Mouse (Mus musculus) T-helper 17 cell (primary cell): Measurements from ENCODE around the gene Crat.

Experiments used
- in situ Hi-C, 2 experiments: fragments of 300-600 bp; cut with MboI, MseI; formaldehyde crosslinking; loops; 1 replicate in 1 of 2; 2 replicates in 1 of 2; pipeline ENCODE4 v1.15.1; 2025; ENCODE audit warnings: high pct_unique_total_duplicates in 2 of 2

Gene Crat

DNA sequence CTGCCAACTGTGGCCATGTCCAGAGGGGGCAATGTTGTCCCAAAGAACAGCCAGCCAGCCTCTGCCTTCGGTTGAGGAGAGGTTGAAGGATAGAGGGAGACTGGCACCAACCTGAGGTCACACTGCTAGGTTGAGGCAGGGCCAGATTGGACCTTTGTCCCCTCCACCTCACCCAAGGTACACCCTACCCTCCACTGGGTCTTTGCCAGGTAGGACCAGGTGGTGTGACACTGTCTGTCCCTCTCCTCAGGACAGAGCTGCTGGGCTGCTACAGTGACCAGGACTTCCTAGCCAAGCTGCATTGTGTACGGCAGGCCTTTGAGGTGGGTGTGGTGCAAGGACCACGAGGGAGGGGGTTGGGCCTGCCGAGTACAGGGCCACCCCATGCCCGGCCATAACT, 37.9 kb downstream of the Crat start:
- in situ Hi-C loops: no loop called here

GRCm38 (mm10) chr2:30375893-30376292, 39.7 kb downstream of the Crat start:
- in situ Hi-C loops: no loop called here

- in situ Hi-C loops: no loop called here
Measured at GRCm38 (mm10) chr2:30372726-30373125, 42.9 kb downstream of the Crat start.

GRCm38 (mm10) chr2:30371544-30371943, 44.1 kb downstream of the Crat start:
- in situ Hi-C loops: no loop called here

DNA sequence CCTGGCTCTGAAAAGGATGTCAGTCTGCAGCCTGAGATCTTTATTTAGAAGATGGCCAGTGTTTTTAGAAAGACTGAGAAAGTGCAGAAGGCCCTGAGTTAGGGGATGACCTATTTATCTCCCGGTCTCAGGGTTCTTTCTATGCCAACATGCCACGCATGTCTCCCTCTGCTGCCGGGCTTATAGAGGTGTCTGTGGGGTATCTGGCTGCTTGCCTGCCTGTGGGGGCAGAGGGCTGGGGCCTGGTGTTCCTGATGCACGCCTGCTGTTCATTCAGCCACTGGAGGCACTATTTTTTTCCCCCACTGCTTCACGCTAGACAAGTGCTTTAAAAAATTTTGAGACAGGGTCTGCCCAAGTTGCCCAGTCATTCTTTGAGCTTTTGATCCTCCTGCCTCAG, 49.4 kb downstream of the Crat start:
- in situ Hi-C loops: no loop called here

DNA sequence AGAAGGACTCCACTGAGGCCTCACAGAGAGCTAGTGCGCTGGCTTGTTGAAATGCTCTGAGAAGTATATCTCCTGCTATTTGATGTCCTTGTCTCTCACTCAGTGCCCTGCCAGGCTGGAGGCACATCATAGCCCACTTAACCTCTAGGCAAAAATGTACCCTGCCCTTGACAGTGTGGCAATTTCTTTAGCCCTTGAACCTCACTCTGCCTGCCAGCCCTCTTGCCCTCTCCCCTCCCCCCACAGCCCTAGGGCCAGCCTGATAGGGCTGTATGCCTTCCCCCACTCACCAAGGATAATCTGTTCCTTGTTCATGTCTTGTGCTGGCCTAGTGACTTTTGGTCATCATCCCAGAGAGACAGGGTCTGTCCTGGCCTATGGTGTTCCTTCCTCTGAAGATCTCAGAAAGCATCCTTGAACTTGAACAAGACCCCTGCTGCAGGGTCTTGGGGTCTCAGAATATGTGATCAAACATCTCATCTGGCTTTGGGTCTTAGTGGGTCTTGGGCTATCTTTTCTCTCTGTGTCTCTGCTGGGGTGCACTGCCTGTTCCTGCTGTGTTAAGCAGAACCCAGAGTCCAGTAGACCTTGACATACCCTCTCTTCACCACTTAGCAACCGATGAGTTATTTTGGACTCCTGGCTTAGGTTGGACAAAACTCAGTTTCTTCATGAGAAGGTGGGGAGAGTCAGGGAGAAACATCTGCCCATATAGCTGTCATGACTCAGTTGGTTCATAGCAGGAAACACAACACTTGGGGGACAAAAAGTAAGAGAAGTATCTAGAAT, 50.1 kb downstream of the Crat start:
- in situ Hi-C loops: no loop called here

DNA sequence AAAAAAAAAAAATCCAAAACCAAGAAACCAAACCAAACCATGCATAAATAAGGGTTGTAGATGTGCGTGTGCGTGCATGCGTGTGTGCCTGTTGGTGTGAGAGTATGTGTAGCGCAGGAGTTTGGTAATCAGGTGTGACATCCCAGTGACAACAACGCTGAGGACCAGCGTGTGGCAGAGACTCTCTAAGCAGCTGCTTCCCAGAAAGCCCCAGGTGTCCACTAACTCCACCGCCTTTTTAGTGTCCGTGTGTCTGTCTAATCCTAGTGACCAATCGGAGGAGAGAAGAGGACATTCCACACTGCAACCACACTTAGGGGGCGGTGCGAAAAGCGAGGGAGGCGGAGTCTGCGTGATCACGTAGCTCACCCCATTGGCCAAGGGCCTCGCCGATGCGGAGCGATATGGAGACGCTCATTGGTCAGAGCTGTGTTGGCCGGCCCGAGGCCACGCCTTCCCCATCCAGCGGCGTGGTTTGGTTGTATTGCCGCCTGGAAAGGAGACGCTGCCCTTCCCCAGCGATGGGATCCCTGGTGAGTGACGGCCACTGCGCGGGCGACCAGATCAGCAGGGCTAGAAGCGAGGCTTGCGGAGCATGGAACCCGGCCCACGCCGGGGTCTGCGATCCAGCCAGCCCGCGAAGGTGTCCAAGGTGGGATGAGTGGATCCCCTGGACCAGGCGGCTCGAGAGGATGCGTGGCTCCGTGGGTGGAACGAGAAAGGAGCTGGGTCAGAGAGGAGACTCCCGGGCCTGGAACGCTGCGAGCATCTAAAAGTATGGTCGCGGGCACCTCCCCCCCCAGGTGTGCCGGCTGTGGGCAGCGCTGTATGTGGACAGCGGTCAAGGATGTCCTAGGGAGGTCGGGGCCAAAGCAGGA, 51.6 kb downstream of the Crat start, which contains the start of gene Miga2:
Miga2 (plus strand) TSS at position 461 of the 878 bp plus-strand sequence.
- in situ Hi-C loops: no loop called here

DNA sequence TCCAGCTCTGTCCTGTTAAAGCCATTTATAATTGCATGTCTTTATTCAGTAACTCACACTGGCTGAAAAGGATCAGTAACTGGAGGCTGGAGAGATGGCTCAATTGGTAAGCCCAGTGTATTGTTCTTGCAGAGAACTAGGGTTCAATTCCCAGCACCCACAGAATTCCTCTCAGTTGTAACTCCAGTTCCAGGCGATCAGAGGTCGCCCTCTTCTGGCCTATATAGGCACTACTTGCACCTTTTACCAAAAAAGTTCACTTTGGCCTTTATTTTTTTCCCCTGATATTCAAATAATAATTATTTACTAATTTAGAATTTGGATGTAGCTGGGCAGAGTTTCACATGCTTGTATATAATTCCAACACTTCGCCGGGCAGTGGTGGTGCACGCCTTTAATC, 52.7 kb downstream of the Crat start:
- in situ Hi-C loops: no loop called here

DNA sequence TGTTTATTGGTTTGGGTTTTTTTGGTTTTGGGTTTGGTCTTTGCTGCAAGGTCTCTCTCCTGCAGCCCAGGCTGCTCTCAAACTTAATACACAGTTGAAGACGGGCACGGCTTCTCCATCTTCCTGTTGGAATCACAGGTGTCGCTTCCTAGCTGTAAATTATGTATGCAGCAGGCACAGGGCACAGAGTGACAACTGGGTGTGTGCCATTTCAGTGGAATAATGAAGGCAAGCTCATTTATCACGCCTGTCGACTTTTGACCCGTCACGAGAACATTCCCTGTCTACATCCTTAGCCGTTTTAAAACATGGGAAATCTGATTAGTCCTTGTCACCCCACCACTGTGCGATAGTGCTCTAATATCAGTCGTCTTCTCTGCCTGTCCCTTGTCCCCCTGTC, 55.0 kb downstream of the Crat start:
- in situ Hi-C loops: no loop called here

DNA sequence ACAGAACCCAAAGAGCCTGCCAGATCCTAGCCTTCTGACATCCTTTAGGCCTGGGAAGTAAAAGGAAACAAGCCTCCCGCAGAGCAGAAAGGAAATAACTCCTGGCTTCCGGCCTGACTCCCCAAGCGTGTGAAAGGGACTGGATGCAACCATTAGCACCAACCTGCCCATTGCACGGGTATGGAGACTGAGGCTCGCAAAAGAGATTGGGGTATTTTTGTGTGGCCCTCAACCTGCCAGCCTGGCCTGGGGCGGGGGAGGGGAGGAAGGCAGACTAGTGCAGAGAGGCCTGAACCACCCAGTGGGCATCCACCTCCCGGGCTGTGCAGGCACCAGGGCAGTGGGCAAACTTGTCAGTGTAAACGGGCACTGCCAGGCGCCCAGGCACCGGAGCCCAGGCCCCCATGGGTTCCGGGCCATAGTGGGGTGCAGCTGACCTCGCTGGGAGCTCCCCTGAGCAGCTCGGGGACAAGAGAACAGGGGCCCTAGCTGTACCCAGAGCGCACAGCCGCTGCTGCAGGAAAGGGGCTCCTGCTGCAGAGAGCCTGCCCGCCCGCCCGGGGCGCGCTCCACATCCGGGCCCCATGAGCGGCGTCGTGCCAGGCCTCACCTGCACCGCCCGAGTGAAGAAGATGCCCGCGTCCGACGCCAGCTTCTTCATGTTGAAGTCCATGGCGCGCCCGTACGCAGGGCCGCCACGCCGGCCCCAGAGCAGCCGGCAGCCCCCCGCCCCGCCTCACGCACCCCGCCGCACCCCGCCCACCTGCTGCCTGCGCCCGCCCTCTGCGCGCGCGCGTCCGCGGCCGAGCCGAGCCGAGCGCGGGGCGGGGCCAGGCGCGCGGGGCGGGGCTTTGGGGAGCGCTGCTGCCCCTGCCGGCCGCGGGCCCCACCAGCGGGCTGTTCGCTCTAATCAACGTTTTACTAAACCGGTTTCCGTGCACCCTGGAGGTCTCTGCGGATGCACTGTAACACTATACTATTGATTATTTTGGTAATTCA, 56.8 kb downstream of the Crat start, which contains the start of gene Sh3glb2:
Sh3glb2 (minus strand) TSS at position 805 of the 999 bp plus-strand sequence.
- in situ Hi-C loops: no loop called here

DNA sequence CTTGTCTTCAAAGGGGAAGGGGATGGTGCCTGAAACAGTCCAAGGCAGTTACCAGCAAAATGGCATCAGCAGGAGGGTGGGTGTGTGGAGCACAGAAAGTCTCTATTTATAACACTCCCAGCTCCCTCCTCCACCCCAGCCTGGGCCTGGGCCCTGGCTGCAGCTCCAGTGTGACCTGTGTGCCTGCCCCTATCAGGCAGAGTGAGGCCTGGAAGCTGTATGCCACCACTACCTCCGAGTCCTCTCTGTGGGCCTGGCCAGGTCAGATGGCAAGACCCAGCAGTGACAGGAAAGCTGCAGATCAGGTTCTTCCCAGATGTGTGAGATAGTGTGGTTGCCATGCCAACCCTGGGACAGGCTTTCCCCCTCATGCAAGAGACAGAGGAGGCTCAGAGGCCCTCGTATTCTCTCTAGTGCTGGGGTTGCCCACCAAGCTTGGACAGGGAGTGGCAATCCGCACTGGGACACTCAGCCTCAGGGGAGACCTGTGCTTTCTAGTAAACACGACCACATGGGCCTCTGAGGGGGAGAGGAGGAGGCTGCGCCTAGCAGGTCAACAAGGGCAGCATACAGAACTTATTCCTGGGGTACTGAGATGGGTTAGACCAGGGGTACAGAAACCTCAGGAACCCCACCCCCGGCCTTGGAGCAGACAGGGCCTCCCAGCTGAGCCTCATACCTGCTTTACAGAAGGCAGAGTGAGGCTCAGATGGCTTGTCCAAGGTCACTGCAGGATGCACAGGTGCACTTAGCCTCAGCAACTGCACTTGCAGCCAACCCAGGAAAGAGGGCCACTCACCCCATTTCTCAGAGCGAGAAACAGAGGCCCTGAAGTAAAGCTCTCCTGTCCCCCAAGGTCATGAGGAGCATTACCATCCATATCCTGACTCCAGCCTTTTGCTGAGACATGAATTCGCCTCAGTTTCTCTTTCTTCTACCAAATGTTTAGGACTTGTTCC, 57.8 kb downstream of the Crat start:
- in situ Hi-C loops: no loop called here

DNA sequence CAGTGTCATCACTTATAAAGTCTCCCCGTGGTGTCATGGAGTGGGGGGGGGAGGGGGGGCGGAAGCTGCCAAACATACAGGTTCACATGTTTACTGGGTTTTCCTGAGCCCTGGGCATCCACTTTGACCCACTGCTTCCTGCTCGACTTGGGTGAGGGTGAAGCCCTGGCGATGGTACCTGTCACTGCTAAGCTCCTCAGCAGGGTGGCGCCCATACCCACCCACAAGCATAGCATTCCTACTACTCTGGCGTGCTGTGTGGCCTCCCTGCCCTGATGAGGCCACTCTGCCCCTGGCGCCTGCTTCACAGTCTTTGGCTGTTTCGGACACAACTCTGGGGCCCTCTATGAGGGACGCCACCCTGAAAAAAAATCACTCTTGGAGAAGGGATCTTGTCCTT, 58.7 kb downstream of the Crat start:
- in situ Hi-C loops: no loop called here

DNA sequence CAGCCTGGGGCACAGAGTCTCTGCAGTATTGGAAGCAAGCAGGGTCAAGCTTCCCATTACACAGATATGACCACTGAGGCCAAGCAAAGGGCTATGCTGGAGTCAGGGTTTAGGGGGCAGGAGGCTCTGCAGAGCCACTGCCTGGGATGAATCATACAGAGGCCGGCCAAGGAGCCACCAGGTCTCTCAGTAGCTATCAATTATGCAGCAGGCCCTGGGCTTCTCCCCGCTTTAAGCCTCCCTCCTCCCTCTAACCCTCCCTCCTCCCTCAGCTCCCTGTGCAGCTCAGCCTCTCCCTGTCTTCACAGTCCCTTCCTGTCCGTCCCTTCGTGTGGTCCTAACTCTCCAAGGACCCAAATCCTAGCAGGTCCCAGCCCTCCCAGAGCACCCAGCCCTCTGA, 59.3 kb downstream of the Crat start:
- in situ Hi-C loops: no loop called here

GRCm38 (mm10) chr2:30355861-30356260, 59.8 kb downstream of the Crat start:
- in situ Hi-C loops: no loop called here

DNA sequence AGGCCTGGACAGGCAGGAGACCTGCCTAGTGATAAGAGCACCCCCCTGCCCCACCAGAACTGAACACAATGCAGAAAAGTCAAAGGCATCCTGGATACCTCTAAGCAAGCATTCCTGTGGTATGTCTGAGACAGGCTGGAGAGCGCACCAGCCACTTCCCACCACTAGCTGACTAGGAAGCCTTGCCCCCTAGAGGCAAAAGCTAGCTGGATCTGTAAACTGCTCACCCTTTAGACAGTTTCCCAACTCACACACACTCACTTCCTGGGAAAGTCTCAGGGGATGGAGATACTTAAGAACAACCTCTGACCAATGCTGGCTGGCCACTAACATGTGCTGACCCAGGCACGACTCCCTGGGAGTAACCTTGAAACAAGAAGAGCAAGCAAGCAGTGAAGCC, 64.5 kb downstream of the Crat start:
- in situ Hi-C loops: no loop called here
